Mouse (Mus musculus): Measurements from ENCODE around the gene Pdap1. TPM values are rescaled to one million over a fixed set of nuclear protein-coding genes. Genes with fewer than 3 reads are reported as not detected.

The Pdap1 gene
- polyA plus RNA-seq (2015; fragmentation: Illumina TruSeq; extraction: RNeasy Lipid Tissue Mini Kit (QIAGEN cat#74804); ENCODE audit: insufficient read depth, low replicate concordance) = 85.8 TPM

DNA sequence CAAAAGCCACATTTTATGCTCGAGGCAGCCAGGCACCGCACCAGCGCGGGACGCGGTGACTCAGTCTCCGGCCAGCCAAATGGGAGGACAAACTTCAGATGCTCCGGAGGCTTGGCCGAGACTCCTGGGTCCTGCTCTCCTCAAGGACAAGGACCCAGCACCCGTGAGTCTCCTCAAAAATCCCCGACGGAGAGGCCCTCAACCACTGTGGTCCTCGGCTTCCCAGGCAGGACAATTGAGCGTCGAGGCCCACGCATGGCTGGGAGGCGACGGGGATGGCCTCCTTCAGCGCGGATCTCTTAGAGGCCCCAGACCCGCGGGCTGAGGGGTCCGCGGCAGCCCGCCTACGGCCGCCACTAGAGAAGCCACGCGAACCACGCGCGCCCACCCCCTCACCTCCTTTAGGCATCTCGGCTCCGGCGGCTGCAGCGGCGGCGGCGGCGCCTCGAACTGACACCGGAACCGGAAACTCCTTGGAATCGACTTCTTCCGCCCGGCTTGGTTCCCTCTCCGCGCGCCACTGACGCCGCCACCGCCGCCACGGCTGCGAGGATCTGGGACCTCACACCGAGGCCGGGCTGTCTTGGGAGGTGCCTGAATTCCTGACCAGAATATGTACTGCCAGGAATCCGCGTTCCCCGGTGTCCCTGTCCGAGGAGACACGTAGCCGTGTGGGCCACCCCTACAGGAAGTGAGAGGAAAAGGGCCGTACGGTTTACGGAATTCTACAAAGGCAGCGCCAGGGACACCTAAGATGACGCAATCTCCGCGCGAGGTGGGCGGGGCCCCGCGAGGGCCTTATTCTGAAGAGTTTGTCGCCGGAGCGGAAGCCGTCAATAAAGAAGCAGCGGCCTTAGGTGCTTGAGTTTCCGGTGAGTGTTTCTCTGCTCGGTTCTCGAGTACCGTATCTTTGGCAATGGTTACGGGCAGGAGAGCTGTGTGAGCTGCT, at the start of gene Pdap1, which contains the start of gene Bud31:
Gene Pdap1 (minus strand): TSS at position 668 of the 949 bp plus-strand sequence.
Gene Bud31 (plus strand): TSS at position 792 of the 949 bp plus-strand sequence.

DNA sequence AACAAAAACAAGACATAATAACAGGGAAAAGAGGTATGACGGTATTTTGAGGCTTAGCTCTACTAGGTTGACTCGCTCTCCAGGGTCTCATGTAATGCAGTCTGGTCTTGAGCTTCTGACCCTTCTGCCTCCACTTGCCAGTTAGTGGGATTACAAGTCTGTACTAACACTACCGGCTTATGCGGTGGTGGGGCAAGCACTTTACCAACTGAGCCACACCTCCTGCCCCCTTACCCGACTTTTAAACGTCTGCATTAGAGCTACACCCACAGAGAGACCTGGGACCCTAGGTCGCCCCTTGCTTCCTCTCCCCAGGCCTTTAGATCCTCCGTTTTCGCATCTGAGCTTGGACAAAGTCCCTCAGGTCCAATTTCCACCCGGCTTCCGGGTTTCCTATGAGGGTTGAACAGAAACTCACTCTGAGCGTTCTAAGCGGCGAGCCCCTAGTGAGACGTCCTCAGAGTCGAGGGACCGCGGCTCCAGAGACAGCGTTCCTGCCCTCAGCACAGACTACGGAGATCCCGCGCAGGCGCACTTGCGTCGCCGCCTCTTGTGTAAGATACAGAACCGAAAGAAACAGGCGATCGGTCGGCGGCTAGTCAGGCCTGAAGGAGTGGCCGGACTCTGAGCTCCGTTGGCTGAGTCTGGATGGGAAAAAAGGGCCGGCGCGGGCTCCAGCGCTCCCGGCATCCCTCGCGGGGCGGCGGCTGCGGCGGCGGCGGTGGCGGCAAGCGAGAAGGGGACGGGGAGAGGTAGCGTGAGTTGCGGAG, 26.7 kb upstream of the Pdap1 start, which contains the start of the genes Ptcd1 and Cpsf4:
Gene Ptcd1 (minus strand): TSS at position 573 of the 770 bp plus-strand sequence.
Gene Cpsf4 (plus strand): TSS at position 678 of the 770 bp plus-strand sequence.

GRCm38 (mm10) chr5:145114071-145114605, 25.9 kb downstream of the Pdap1 start, which contains the start of gene Arpc1b:
Arpc1b (plus strand) TSS chr5:145114215.

DNA sequence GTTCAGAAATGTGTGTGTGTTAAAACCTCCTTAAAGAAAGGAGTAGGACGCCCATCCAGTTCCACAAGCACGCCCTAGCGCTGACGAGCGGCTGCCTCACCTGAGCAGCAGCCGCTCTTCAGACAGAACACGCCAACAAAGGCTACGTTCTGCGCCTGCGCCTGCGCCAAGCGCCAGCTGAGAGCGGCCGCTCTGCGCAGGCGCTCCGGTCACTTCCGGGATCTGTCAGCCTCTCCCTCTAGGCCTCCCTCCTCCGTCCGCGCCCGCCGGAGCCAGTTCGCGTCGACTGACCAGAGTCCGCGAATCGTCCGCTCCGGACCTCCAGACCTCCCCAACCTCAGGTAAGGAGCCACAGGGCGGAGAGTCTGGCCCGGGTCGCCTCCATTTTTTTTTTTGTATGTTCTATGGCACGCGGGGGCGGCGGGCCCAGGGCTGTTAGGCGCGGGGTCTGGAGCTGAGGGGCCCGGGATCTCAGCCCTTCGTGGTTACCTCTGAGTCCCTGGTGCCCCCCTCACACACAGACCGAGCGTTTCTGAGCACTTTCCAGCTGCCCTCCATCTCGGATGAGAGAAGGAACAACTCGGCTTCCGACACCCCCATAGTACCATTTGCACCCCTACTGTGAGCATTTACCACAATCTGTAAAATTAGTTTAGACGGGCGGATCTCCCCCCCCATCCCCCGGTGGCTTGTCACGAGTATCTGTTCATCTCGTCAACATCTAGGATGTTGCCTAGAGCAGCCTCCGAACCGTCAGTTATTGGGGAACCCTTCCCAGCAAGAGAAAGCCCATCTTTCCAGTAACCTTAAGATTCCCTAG, 56.2 kb downstream of the Pdap1 start, which contains the start of the genes Arpc1a and Kpna7:
Gene Arpc1a (plus strand): TSS at position 199 of the 820 bp plus-strand sequence.
Gene Kpna7 (minus strand): TSS at position 399 of the 820 bp plus-strand sequence.

Other genes starting within 250 kb of the Pdap1 start
- gene Smurf1, start 174.4 kb downstream of the Pdap1 start, polyA plus RNA-seq (2015; fragmentation: Illumina TruSeq; extraction: RNeasy Lipid Tissue Mini Kit (QIAGEN cat#74804); ENCODE audit: insufficient read depth, low replicate concordance) = 19.4 TPM
- gene Gm4871, start 107.5 kb downstream of the Pdap1 start, polyA plus RNA-seq (2015; fragmentation: Illumina TruSeq; extraction: RNeasy Lipid Tissue Mini Kit (QIAGEN cat#74804); ENCODE audit: insufficient read depth, low replicate concordance) = not detected
- gene 1700018F24Rik, start 97.2 kb downstream of the Pdap1 start, polyA plus RNA-seq (2015; fragmentation: Illumina TruSeq; extraction: RNeasy Lipid Tissue Mini Kit (QIAGEN cat#74804); ENCODE audit: insufficient read depth, low replicate concordance) = not detected
- gene Arpc1a, start 56.4 kb downstream of the Pdap1 start, polyA plus RNA-seq (2015; fragmentation: Illumina TruSeq; extraction: RNeasy Lipid Tissue Mini Kit (QIAGEN cat#74804); ENCODE audit: insufficient read depth, low replicate concordance) = 62.9 TPM
- gene Kpna7, start 56.2 kb downstream of the Pdap1 start, polyA plus RNA-seq (2015; fragmentation: Illumina TruSeq; extraction: RNeasy Lipid Tissue Mini Kit (QIAGEN cat#74804); ENCODE audit: insufficient read depth, low replicate concordance) = not detected
- 163 TPM for gene Arpc1b, start 26.0 kb downstream of the Pdap1 start, polyA plus RNA-seq (2015; fragmentation: Illumina TruSeq; extraction: RNeasy Lipid Tissue Mini Kit (QIAGEN cat#74804); ENCODE audit: insufficient read depth, low replicate concordance)
- 163 TPM for gene Bud31, start 124 bp upstream of the Pdap1 start, polyA plus RNA-seq (2015; fragmentation: Illumina TruSeq; extraction: RNeasy Lipid Tissue Mini Kit (QIAGEN cat#74804); ENCODE audit: insufficient read depth, low replicate concordance)
- 7.1 TPM for gene Ptcd1, start 26.9 kb upstream of the Pdap1 start, polyA plus RNA-seq (2015; fragmentation: Illumina TruSeq; extraction: RNeasy Lipid Tissue Mini Kit (QIAGEN cat#74804); ENCODE audit: insufficient read depth, low replicate concordance)
- 25.1 TPM for gene Cpsf4, start 27.0 kb upstream of the Pdap1 start, polyA plus RNA-seq (2015; fragmentation: Illumina TruSeq; extraction: RNeasy Lipid Tissue Mini Kit (QIAGEN cat#74804); ENCODE audit: insufficient read depth, low replicate concordance)
- 143 TPM for gene Atp5j2, start 51.8 kb upstream of the Pdap1 start, polyA plus RNA-seq (2015; fragmentation: Illumina TruSeq; extraction: RNeasy Lipid Tissue Mini Kit (QIAGEN cat#74804); ENCODE audit: insufficient read depth, low replicate concordance)
- 12.6 TPM for gene Zkscan14, start 61.6 kb upstream of the Pdap1 start, polyA plus RNA-seq (2015; fragmentation: Illumina TruSeq; extraction: RNeasy Lipid Tissue Mini Kit (QIAGEN cat#74804); ENCODE audit: insufficient read depth, low replicate concordance)
- gene Zkscan5, start 64.3 kb upstream of the Pdap1 start, polyA plus RNA-seq (2015; fragmentation: Illumina TruSeq; extraction: RNeasy Lipid Tissue Mini Kit (QIAGEN cat#74804); ENCODE audit: insufficient read depth, low replicate concordance) = 5.8 TPM
- gene Zfp655, start 91.5 kb upstream of the Pdap1 start, polyA plus RNA-seq (2015; fragmentation: Illumina TruSeq; extraction: RNeasy Lipid Tissue Mini Kit (QIAGEN cat#74804); ENCODE audit: insufficient read depth, low replicate concordance) = 43.5 TPM
- 4.8 TPM for gene Zscan25, start 140.3 kb upstream of the Pdap1 start, polyA plus RNA-seq (2015; fragmentation: Illumina TruSeq; extraction: RNeasy Lipid Tissue Mini Kit (QIAGEN cat#74804); ENCODE audit: insufficient read depth, low replicate concordance)
- not detected for gene Cyp3a57, start 205.0 kb upstream of the Pdap1 start, polyA plus RNA-seq (2015; fragmentation: Illumina TruSeq; extraction: RNeasy Lipid Tissue Mini Kit (QIAGEN cat#74804); ENCODE audit: insufficient read depth, low replicate concordance)